Mouse (Mus musculus): ENCODE results near the gene Asap2. TPM values are rescaled to one million over a fixed set of nuclear protein-coding genes. Genes with fewer than 3 reads are reported as not detected.

Asap2 gene
- polyA plus RNA-seq, 1 experiment from 2014 or later = 3.3 TPM

GRCm38 (mm10) chr12:21163706-21164105 is 173.4 kb downstream of the Asap2 start:
- TF ChIP-seq CTCF (IDR thresholded peaks at IDR 0.05; ENCODE audit: low read depth) = no peak
- H3K9ac ChIP-seq (ENCODE audit: low read depth, low read length) = no peak overlapping the region
- no peak overlapping the region for H3K4me2 ChIP-seq (replicated peaks; ENCODE audit: low read depth)
- H3K36me3 ChIP-seq (ENCODE audit: control insufficient read depth, insufficient read depth) = no peaks in the 10 kb centered on the region
- no peaks in the 10 kb centered on the region for H3K9me3 ChIP-seq (ENCODE audit: control insufficient read depth)
- H3K4me1 ChIP-seq (replicated peaks; ENCODE audit: control insufficient read depth, insufficient read depth, low read length) = peaks cover 3% of the 10 kb centered on the region; the same call in 1 of the 2 replicates
- no peak overlapping the region for H3K27ac ChIP-seq (ENCODE audit: low read depth, low read length)
- ATAC-seq = no peak
- no peak overlapping the region for H3K4me3 ChIP-seq (ENCODE audit: low read depth, low read length)
- no peaks in the 10 kb centered on the region for H3K27me3 ChIP-seq (replicated peaks; ENCODE audit: control insufficient read depth, insufficient read depth, low read length)
- 31% methylated on average over 3 of the region's 3 CpGs for WGBS

- H3K27ac ChIP-seq (ENCODE audit: low read depth, low read length) = no peak overlapping the region
- no peak for ATAC-seq
- H3K27me3 ChIP-seq (replicated peaks; ENCODE audit: control insufficient read depth, insufficient read depth, low read length) = no peaks in the 10 kb centered on the region
- H3K4me1 ChIP-seq (replicated peaks; ENCODE audit: control insufficient read depth, insufficient read depth, low read length) = peaks cover 3% of the 10 kb centered on the region; the same call in 1 of the 2 replicates
- WGBS = 57% methylated on average over 8 of the region's 8 CpGs
- no peak overlapping the region for H3K4me3 ChIP-seq (ENCODE audit: low read depth, low read length)
- H3K9ac ChIP-seq (ENCODE audit: low read depth, low read length) = no peak overlapping the region
- H3K4me2 ChIP-seq (replicated peaks; ENCODE audit: low read depth) = no peak overlapping the region
- TF ChIP-seq CTCF (IDR thresholded peaks at IDR 0.05; ENCODE audit: low read depth) = no peak
- H3K9me3 ChIP-seq (ENCODE audit: control insufficient read depth) = no peaks in the 10 kb centered on the region
- H3K36me3 ChIP-seq (ENCODE audit: control insufficient read depth, insufficient read depth) = 0 out of 2 replicates have a peak, but pooled peaks cover 2% of the 10 kb centered on the region
Observed at GRCm38 (mm10) chr12:21164251-21164650, 174.0 kb downstream of the Asap2 start.

- peak; percentile 46; the same call in 1 of the 2 replicates for ATAC-seq
- peaks cover 10% of the 10 kb centered on the region; the same call in 1 of the 2 replicates for H3K36me3 ChIP-seq (ENCODE audit: control insufficient read depth, insufficient read depth)
- H3K4me3 ChIP-seq (ENCODE audit: low read depth, low read length) = no peak overlapping the region
- H3K27me3 ChIP-seq (replicated peaks; ENCODE audit: control insufficient read depth, insufficient read depth, low read length) = no peaks in the 10 kb centered on the region
- no peaks in the 10 kb centered on the region for H3K9me3 ChIP-seq (ENCODE audit: control insufficient read depth)
- no peak overlapping the region for H3K4me2 ChIP-seq (replicated peaks; ENCODE audit: low read depth)
- H3K4me1 ChIP-seq (replicated peaks; ENCODE audit: control insufficient read depth, insufficient read depth, low read length) = no peaks in the 10 kb centered on the region; the same call in 1 of the 2 replicates
- no peak overlapping the region for H3K9ac ChIP-seq (ENCODE audit: low read depth, low read length)
- no peak overlapping the region for H3K27ac ChIP-seq (ENCODE audit: low read depth, low read length)
- TF ChIP-seq CTCF (IDR thresholded peaks at IDR 0.05; ENCODE audit: low read depth) = no peak
- WGBS = 63% methylated on average over 3 of the region's 3 CpGs
Observed at GRCm38 (mm10) chr12:21165157-21165556, 174.9 kb downstream of the Asap2 start.

GRCm38 (mm10) chr12:21165891-21166342 is 175.7 kb downstream of the Asap2 start:
- TF ChIP-seq CTCF (IDR thresholded peaks at IDR 0.05; ENCODE audit: low read depth) = no peak
- Histone ChIP-seq H3K4me2 (replicated peaks; ENCODE audit: low read depth) (no peak overlapping the region), H3K27ac (ENCODE audit: low read depth, low read length) (no peak overlapping the region), H3K36me3 (ENCODE audit: control insufficient read depth, insufficient read depth) (peaks cover 10% of the 10 kb centered on the region; the same call in 1 of the 2 replicates), H3K27me3 (replicated peaks; ENCODE audit: control insufficient read depth, insufficient read depth, low read length) (no peaks in the 10 kb centered on the region), H3K4me1 (replicated peaks; ENCODE audit: control insufficient read depth, insufficient read depth, low read length) (no peaks in the 10 kb centered on the region; the same call in 1 of the 2 replicates), H3K9ac (ENCODE audit: low read depth, low read length) (no peak overlapping the region), H3K9me3 (ENCODE audit: control insufficient read depth) (no peaks in the 10 kb centered on the region), H3K4me3 (ENCODE audit: low read depth, low read length) (no peak overlapping the region)
- WGBS = 28% methylated on average over 7 of the region's 7 CpGs
- ATAC-seq = peak; percentile 53; the same call in 1 of the 2 replicates

GRCm38 (mm10) chr12:21166884-21167575 is 176.8 kb downstream of the Asap2 start:
- Histone ChIP-seq H3K27ac (ENCODE audit: low read depth, low read length) (no peak overlapping the region), H3K36me3 (ENCODE audit: control insufficient read depth, insufficient read depth) (peaks cover 10% of the 10 kb centered on the region; the same call in 1 of the 2 replicates), H3K9ac (ENCODE audit: low read depth, low read length) (no peak overlapping the region), H3K4me1 (replicated peaks; ENCODE audit: control insufficient read depth, insufficient read depth, low read length) (no peaks in the 10 kb centered on the region; the same call in 1 of the 2 replicates), H3K9me3 (ENCODE audit: control insufficient read depth) (no peaks in the 10 kb centered on the region), H3K4me2 (replicated peaks; ENCODE audit: low read depth) (no peak overlapping the region), H3K27me3 (replicated peaks; ENCODE audit: control insufficient read depth, insufficient read depth, low read length) (no peaks in the 10 kb centered on the region), H3K4me3 (ENCODE audit: low read depth, low read length) (no peak overlapping the region)
- no peak for ATAC-seq
- no peak for TF ChIP-seq CTCF (IDR thresholded peaks at IDR 0.05; ENCODE audit: low read depth)
- 35% methylated on average over 6 of the region's 6 CpGs for WGBS

GRCm38 (mm10) chr12:21167741-21168140 is 177.5 kb downstream of the Asap2 start:
- H3K27ac ChIP-seq (ENCODE audit: low read depth, low read length) = no peak overlapping the region
- no peak overlapping the region for H3K9ac ChIP-seq (ENCODE audit: low read depth, low read length)
- no peaks in the 10 kb centered on the region for H3K27me3 ChIP-seq (replicated peaks; ENCODE audit: control insufficient read depth, insufficient read depth, low read length)
- no peak overlapping the region for H3K4me2 ChIP-seq (replicated peaks; ENCODE audit: low read depth)
- no peak overlapping the region for H3K4me3 ChIP-seq (ENCODE audit: low read depth, low read length)
- TF ChIP-seq CTCF (IDR thresholded peaks at IDR 0.05; ENCODE audit: low read depth) = no peak
- H3K9me3 ChIP-seq (ENCODE audit: control insufficient read depth) = no peaks in the 10 kb centered on the region
- no peak for ATAC-seq
- 59% methylated on average over 4 of the region's 4 CpGs for WGBS
- H3K36me3 ChIP-seq (ENCODE audit: control insufficient read depth, insufficient read depth) = peaks cover 10% of the 10 kb centered on the region; the same call in 1 of the 2 replicates
- no peaks in the 10 kb centered on the region; the same call in 1 of the 2 replicates for H3K4me1 ChIP-seq (replicated peaks; ENCODE audit: control insufficient read depth, insufficient read depth, low read length)

Measured in intestine, postnatal 0 days (tissue).